Mouse (Mus musculus) liver, adult 2 months (tissue): ENCODE data around the gene Mtcl1. TPM values are rescaled to one million over a fixed set of nuclear protein-coding genes. Genes with fewer than 3 reads are reported as not detected.

ENCODE experiments used
- DNase-seq: peaks from one replicate; pipeline ENCODE4 v3.0.0-alpha.2; 2011; ENCODE audit warnings: low read depth, low spot score; ENCODE audit errors: extremely low read depth
- H3K27ac ChIP-seq: fragments of 200-500 bp; replicated peaks from 2 replicates; pipeline ENCODE4 v1.5.1; 2012; ENCODE audit warnings: low read depth, mild to moderate bottlenecking, control low read depth, inconsistent platforms, low read length; ENCODE audit not compliant: insufficient read depth
- H3K27me3 ChIP-seq: fragments of 200-500 bp; 2 replicates; pipeline ENCODE4 v1.6.1; 2012; ENCODE audit warnings: mild to moderate bottlenecking, moderate library complexity, low read length, inconsistent platforms; ENCODE audit not compliant: control insufficient read depth, insufficient read depth
- H3K36me3 ChIP-seq: fragments of 200-500 bp; 2 replicates; pipeline ENCODE4 v1.6.1; 2012; ENCODE audit warnings: low read length, inconsistent platforms; ENCODE audit not compliant: control insufficient read depth, insufficient read depth
- H3K4me1 ChIP-seq: fragments of 200-500 bp; 2 replicates; pipeline ENCODE4 v1.6.1; 2011; ENCODE audit warnings: low read length; ENCODE audit not compliant: control insufficient read depth, insufficient read depth
- H3K4me3 ChIP-seq: fragments of 200-500 bp; 2 replicates; pipeline ENCODE4 v1.5.1; 2011; ENCODE audit warnings: low read depth, mild to moderate bottlenecking, control low read depth, low read length, moderate library complexity; ENCODE audit not compliant: insufficient read depth
- H3K79me2 ChIP-seq: fragments of 200-500 bp; 2 replicates; pipeline ENCODE4 v1.6.1; 2012; ENCODE audit warnings: inconsistent platforms, mild to moderate bottlenecking, low read length, moderate library complexity; ENCODE audit not compliant: control insufficient read depth, insufficient read depth
- H3K9ac ChIP-seq: fragments of 200-500 bp; 2 replicates; pipeline ENCODE4 v1.6.1; 2012; ENCODE audit warnings: low read depth, mild to moderate bottlenecking, control low read depth, inconsistent platforms, low read length
- CTCF ChIP-seq: fragments of 200-500 bp; IDR thresholded peaks from 2 replicates; pipeline ENCODE4 v1.5.1; 2011; ENCODE audit warnings: low read depth, low read length, control low read depth
- POLR2A ChIP-seq: fragments of 200-500 bp; IDR thresholded peaks from 2 replicates; pipeline ENCODE4 v1.6.1; 2011; ENCODE audit warnings: low read length, control low read depth; ENCODE audit not compliant: insufficient read depth; ENCODE audit errors: extremely low read depth
- WGBS: fragments of 180-500 bp; shearing (Covaris S2); methylation state at CpG from one replicate; pipeline ENCODE4 v1.1.7; 2018; 5-methylcytosine and 5-hydroxymethylcytosine counted together
- polyA plus RNA-seq: library from polyadenylated mRNA; depleted of rRNA; stranded (reverse); fragments of >200 nt; gene quantifications from 2 replicates; pipeline ENCODE4 v1.2.3, GENCODE M21; 2012
- total RNA-seq: library from RNA; depleted of rRNA; stranded (reverse); fragments of >200 nt; gene quantifications from 2 replicates; pipeline ENCODE4 v1.2.3, GENCODE M21; 2014

Mtcl1 gene
- total and polyA plus RNA-seq, 2 experiments = 0.05 to 0.28 TPM

GRCm38 (mm10) chr17:66405601-66406000, 43.9 kb downstream of the Mtcl1 start:
- 60% methylated on average over 7 of the region's 7 CpGs for WGBS
- Histone ChIP-seq H3K4me3 (no peak overlapping the region), H3K27ac (no peak overlapping the region), H3K4me1 (no peaks in the 10 kb centered on the region; the same call in 1 of the 2 replicates), H3K9ac (no peak overlapping the region), H3K27me3 (peaks cover 4% of the 10 kb centered on the region; the same call in 1 of the 2 replicates), H3K79me2 (no peaks in the 10 kb centered on the region), H3K36me3 (no peaks in the 10 kb centered on the region)
- TF ChIP-seq CTCF (no peak), POLR2A (no peak)
- DNase-seq = no peak

- peaks cover 4% of the 10 kb centered on the region; the same call in 1 of the 2 replicates for H3K27me3 ChIP-seq
- H3K27ac ChIP-seq = no peak overlapping the region
- no peak overlapping the region for H3K9ac ChIP-seq
- H3K4me1 ChIP-seq = no peaks in the 10 kb centered on the region; the same call in 1 of the 2 replicates
- no peaks in the 10 kb centered on the region for H3K79me2 ChIP-seq
- TF ChIP-seq POLR2A = no peak
- no peak for TF ChIP-seq CTCF
- WGBS = 33% methylated on average over 10 of the region's 10 CpGs
- DNase-seq = no peak
- no peaks in the 10 kb centered on the region for H3K36me3 ChIP-seq
- H3K4me3 ChIP-seq = no peak overlapping the region
Observed at GRCm38 (mm10) chr17:66404883-66405590, 44.5 kb downstream of the Mtcl1 start.

GRCm38 (mm10) chr17:66402791-66403470, 46.6 kb downstream of the Mtcl1 start:
- no peaks in the 10 kb centered on the region for H3K79me2 ChIP-seq
- H3K9ac ChIP-seq = no peak overlapping the region
- DNase-seq = no peak
- no peaks in the 10 kb centered on the region for H3K36me3 ChIP-seq
- WGBS = 32% methylated on average over 6 of the region's 6 CpGs
- H3K4me3 ChIP-seq = no peak overlapping the region
- TF ChIP-seq CTCF (no peak), POLR2A (no peak)
- H3K27ac ChIP-seq = no peak overlapping the region
- peaks cover 4% of the 10 kb centered on the region; the same call in 1 of the 2 replicates for H3K27me3 ChIP-seq
- H3K4me1 ChIP-seq = no peaks in the 10 kb centered on the region; the same call in 1 of the 2 replicates

- no peak for DNase-seq
- H3K27ac ChIP-seq = no peak overlapping the region
- peaks cover 4% of the 10 kb centered on the region; the same call in 1 of the 2 replicates for H3K27me3 ChIP-seq
- H3K4me3 ChIP-seq = no peak overlapping the region
- 62% methylated on average over 9 of the region's 9 CpGs for WGBS
- no peaks in the 10 kb centered on the region for H3K36me3 ChIP-seq
- H3K9ac ChIP-seq = no peak overlapping the region
- H3K4me1 ChIP-seq = no peaks in the 10 kb centered on the region; the same call in 1 of the 2 replicates
- H3K79me2 ChIP-seq = no peaks in the 10 kb centered on the region
- TF ChIP-seq CTCF = no peak
- TF ChIP-seq POLR2A = no peak
Observed at GRCm38 (mm10) chr17:66401596-66402265, 47.8 kb downstream of the Mtcl1 start.

- WGBS = 96% methylated on average over 4 of the region's 4 CpGs
- Histone ChIP-seq H3K9ac (no peak overlapping the region), H3K36me3 (no peaks in the 10 kb centered on the region), H3K27me3 (no peaks in the 10 kb centered on the region), H3K79me2 (no peaks in the 10 kb centered on the region), H3K4me3 (no peak overlapping the region), H3K27ac (no peak overlapping the region), H3K4me1 (no peaks in the 10 kb centered on the region; the same call in 1 of the 2 replicates)
- no peak for DNase-seq
- TF ChIP-seq POLR2A = no peak
- TF ChIP-seq CTCF = no peak
Observed at GRCm38 (mm10) chr17:66399780-66400179, 49.8 kb downstream of the Mtcl1 start.

GRCm38 (mm10) chr17:66394571-66394970, 55.0 kb downstream of the Mtcl1 start:
- Histone ChIP-seq H3K36me3 (no peaks in the 10 kb centered on the region), H3K4me1 (no peaks in the 10 kb centered on the region), H3K27me3 (no peaks in the 10 kb centered on the region), H3K27ac (no peak overlapping the region), H3K79me2 (no peaks in the 10 kb centered on the region), H3K9ac (no peak overlapping the region), H3K4me3 (no peak overlapping the region)
- 55% methylated on average over 9 of the region's 9 CpGs for WGBS
- TF ChIP-seq CTCF (no peak), POLR2A (no peak)
- no peak for DNase-seq
